Mouse (Mus musculus) embryonic fibroblast, embryonic 13.5 days (primary cell): Measurements from ENCODE around the gene Capn10. TPM values are rescaled to one million over a fixed set of nuclear protein-coding genes. Genes with fewer than 3 reads are reported as not detected.

Experiments
- H3K27ac ChIP-seq: 2 replicates; pipeline ENCODE4 v1.5.1; 2012; ENCODE audit warnings: low read length, control low read depth, inconsistent platforms; ENCODE audit not compliant: insufficient read depth
- H3K4me1 ChIP-seq: 2 replicates; pipeline ENCODE4 v1.6.1; 2011; ENCODE audit warnings: low read length; ENCODE audit not compliant: control insufficient read depth, insufficient read depth
- H3K4me3 ChIP-seq: 2 replicates; pipeline ENCODE4 v1.5.1; 2011; ENCODE audit warnings: mild to moderate bottlenecking, control low read depth, low read length; ENCODE audit not compliant: insufficient read depth
- CTCF ChIP-seq: IDR thresholded peaks from 2 replicates; pipeline ENCODE4 v1.5.1; 2011; ENCODE audit warnings: mild to moderate bottlenecking, control low read depth, low read length, moderate library complexity, borderline replicate concordance; ENCODE audit not compliant: insufficient read depth
- POLR2A ChIP-seq: IDR thresholded peaks from 2 replicates; pipeline ENCODE4 v1.6.1; 2011; ENCODE audit warnings: low read depth, mild to moderate bottlenecking, control low read depth, low read length, moderate library complexity
- polyA plus RNA-seq: library from polyadenylated mRNA; stranded (reverse); fragments of >200 nt; gene quantifications from 2 replicates; pipeline ENCODE4 v1.2.4, GENCODE M21; 2011; ENCODE audit warnings: low read depth; ENCODE audit not compliant: missing spikeins, insufficient read length

Capn10 gene
- polyA plus RNA-seq, 1 experiment, result 11.1 TPM

GRCm38 (mm10) chr1:92919151-92919550, 15.0 kb upstream of the Capn10 start:
- no peak for TF ChIP-seq POLR2A
- no peak for TF ChIP-seq CTCF
- Histone ChIP-seq H3K27ac (no peak overlapping the region), H3K4me3 (no peak overlapping the region), H3K4me1 (no peaks in the 10 kb centered on the region)

- H3K4me3 ChIP-seq, result no peak overlapping the region
- no peaks in the 10 kb centered on the region for H3K4me1 ChIP-seq
- TF ChIP-seq POLR2A (no peak), CTCF (no peak)
- H3K27ac ChIP-seq, result no peak overlapping the region
These were observed 14.4 kb upstream of the Capn10 start for GRCm38 (mm10) chr1:92919775-92920174.

GRCm38 (mm10) chr1:92920474-92921200, 13.5 kb upstream of the Capn10 start:
- Histone ChIP-seq H3K4me1 (no peaks in the 10 kb centered on the region), H3K4me3 (no peak overlapping the region), H3K27ac (no peak overlapping the region)
- no peak for TF ChIP-seq CTCF
- no peak for TF ChIP-seq POLR2A

GRCm38 (mm10) chr1:92921496-92921895, 12.7 kb upstream of the Capn10 start:
- no peak overlapping the region for H3K27ac ChIP-seq
- no peak overlapping the region for H3K4me3 ChIP-seq
- TF ChIP-seq POLR2A, result no peak
- no peak for TF ChIP-seq CTCF
- no peaks in the 10 kb centered on the region for H3K4me1 ChIP-seq

- H3K4me3 ChIP-seq, result no peak overlapping the region
- TF ChIP-seq CTCF (no peak), POLR2A (no peak)
- no peak overlapping the region for H3K27ac ChIP-seq
- H3K4me1 ChIP-seq, result no peaks in the 10 kb centered on the region
These were observed 3.9 kb upstream of the Capn10 start for GRCm38 (mm10) chr1:92930171-92930706.

- Histone ChIP-seq H3K27ac (peak overlapping the region; percentile 96), H3K4me3 (peak overlapping the region; percentile 54), H3K4me1 (peaks cover 4% of the 10 kb centered on the region; the same call in 1 of the 2 replicates)
- no peak; the same call in 1 of the 2 replicates for TF ChIP-seq POLR2A
- no peak for TF ChIP-seq CTCF
These were observed 565 bp upstream of the Capn10 start for GRCm38 (mm10) chr1:92933611-92934010.

GRCm38 (mm10) chr1:92935054-92935962, 1.1 kb downstream of the Capn10 start:
- peaks cover 4% of the 10 kb centered on the region; the same call in 1 of the 2 replicates for H3K4me1 ChIP-seq
- H3K4me3 ChIP-seq, result peak overlapping the region; percentile 73
- TF ChIP-seq CTCF, result no peak
- TF ChIP-seq POLR2A, result no peak
- 0 out of 2 replicates have a peak overlapping the region, but pooled peaks have one; percentile 4 for H3K27ac ChIP-seq

- peaks cover 4% of the 10 kb centered on the region; the same call in 1 of the 2 replicates for H3K4me1 ChIP-seq
- no peak for TF ChIP-seq POLR2A
- no peak overlapping the region for H3K27ac ChIP-seq
- H3K4me3 ChIP-seq, result peak overlapping the region; percentile 73
These were observed 1.8 kb downstream of the Capn10 start for GRCm38 (mm10) chr1:92935977-92936376.

- H3K27ac ChIP-seq, result no peak overlapping the region
- no peak for TF ChIP-seq CTCF
- TF ChIP-seq POLR2A, result no peak
- H3K4me3 ChIP-seq, result no peak overlapping the region
- H3K4me1 ChIP-seq, result peaks cover 4% of the 10 kb centered on the region; the same call in 1 of the 2 replicates
These were observed 2.3 kb downstream of the Capn10 start for GRCm38 (mm10) chr1:92936467-92936866.

GRCm38 (mm10) chr1:92937797-92938196, 3.6 kb downstream of the Capn10 start:
- Histone ChIP-seq H3K27ac (no peak overlapping the region), H3K4me3 (no peak overlapping the region), H3K4me1 (peaks cover 4% of the 10 kb centered on the region; the same call in 1 of the 2 replicates)
- TF ChIP-seq POLR2A (no peak), CTCF (no peak)
